Mouse (Mus musculus): ENCODE data around the gene Mtfr2. TPM values are rescaled to one million over a fixed set of nuclear protein-coding genes. Genes with fewer than 3 reads are reported as not detected.

Gene Mtfr2
- polyA plus RNA-seq, 2 experiments, result 1.5 to 7.8 TPM

GRCm38 (mm10) chr10:20395778-20396177 lies 48.2 kb downstream of the Mtfr2 start:
- H3K4me1 ChIP-seq (ENCODE audit: control insufficient read depth, insufficient read depth, low read length), result peaks cover 5% of the 10 kb centered on the region; the same call in 1 of the 2 replicates
- DNase-seq (ENCODE audit: low spot score) (no peak), ATAC-seq (ENCODE audit: low FRiP score, low read depth) (no peak)
- H3K4me3 ChIP-seq (replicated peaks; ENCODE audit: low read length), result no peak overlapping the region
- H3K9me3 ChIP-seq (ENCODE audit: control insufficient read depth, low read length), result no peaks in the 10 kb centered on the region
- H3K4me2 ChIP-seq (replicated peaks; ENCODE audit: low read depth, low read length, severe bottlenecking), result no peak overlapping the region
- no peak overlapping the region for H3K27ac ChIP-seq (replicated peaks; ENCODE audit: low read depth, low read length)
- H3K27me3 ChIP-seq (ENCODE audit: control insufficient read depth, insufficient read depth, low read length), result no peaks in the 10 kb centered on the region
- H3K36me3 ChIP-seq (ENCODE audit: control insufficient read depth, insufficient read depth, low read length), result 0 out of 2 replicates have a peak, but pooled peaks cover 5% of the 10 kb centered on the region
- no peak overlapping the region for H3K9ac ChIP-seq (ENCODE audit: low read depth, low read length, severe bottlenecking)
- 91% methylated on average over 3 of the region's 3 CpGs for WGBS
- no peak for TF ChIP-seq POLR2A (IDR thresholded peaks at IDR 0.05; ENCODE audit: borderline replicate concordance, extremely low read depth, insufficient read depth, insufficient read length)

GRCm38 (mm10) chr10:20398224-20398623 lies 50.7 kb downstream of the Mtfr2 start:
- Histone ChIP-seq H3K9ac (ENCODE audit: low read depth, low read length, severe bottlenecking) (no peak overlapping the region), H3K4me1 (ENCODE audit: control insufficient read depth, insufficient read depth, low read length) (peaks cover 5% of the 10 kb centered on the region; the same call in 1 of the 2 replicates), H3K4me3 (replicated peaks; ENCODE audit: low read length) (no peak overlapping the region), H3K27ac (replicated peaks; ENCODE audit: low read depth, low read length) (no peak overlapping the region), H3K36me3 (ENCODE audit: control insufficient read depth, insufficient read depth, low read length) (0 out of 2 replicates have a peak, but pooled peaks cover 5% of the 10 kb centered on the region), H3K4me2 (replicated peaks; ENCODE audit: low read depth, low read length, severe bottlenecking) (no peak overlapping the region), H3K27me3 (ENCODE audit: control insufficient read depth, insufficient read depth, low read length) (no peaks in the 10 kb centered on the region), H3K9me3 (ENCODE audit: control insufficient read depth, low read length) (no peaks in the 10 kb centered on the region)
- DNase-seq (ENCODE audit: low spot score) (no peak), ATAC-seq (ENCODE audit: low FRiP score, low read depth) (no peak)
- TF ChIP-seq POLR2A (IDR thresholded peaks at IDR 0.05; ENCODE audit: borderline replicate concordance, extremely low read depth, insufficient read depth, insufficient read length), result no peak
- WGBS, result 72% methylated on average over 6 of the region's 6 CpGs

- Histone ChIP-seq H3K9ac (ENCODE audit: low read depth, low read length, severe bottlenecking) (no peak overlapping the region), H3K9me3 (ENCODE audit: control insufficient read depth, low read length) (no peaks in the 10 kb centered on the region), H3K27me3 (ENCODE audit: control insufficient read depth, insufficient read depth, low read length) (no peaks in the 10 kb centered on the region), H3K36me3 (ENCODE audit: control insufficient read depth, insufficient read depth, low read length) (0 out of 2 replicates have a peak, but pooled peaks cover 5% of the 10 kb centered on the region), H3K4me1 (ENCODE audit: control insufficient read depth, insufficient read depth, low read length) (peaks cover 5% of the 10 kb centered on the region; the same call in 1 of the 2 replicates), H3K4me3 (replicated peaks; ENCODE audit: low read length) (no peak overlapping the region), H3K4me2 (replicated peaks; ENCODE audit: low read depth, low read length, severe bottlenecking) (no peak overlapping the region), H3K27ac (replicated peaks; ENCODE audit: low read depth, low read length) (no peak overlapping the region)
- 53% methylated on average over 12 of the region's 12 CpGs for WGBS
- ATAC-seq (ENCODE audit: low FRiP score, low read depth), result no peak
- no peak for TF ChIP-seq POLR2A (IDR thresholded peaks at IDR 0.05; ENCODE audit: borderline replicate concordance, extremely low read depth, insufficient read depth, insufficient read length)
- peak; percentile 20 for DNase-seq (ENCODE audit: low spot score)
Observed at GRCm38 (mm10) chr10:20398641-20399390, 51.2 kb downstream of the Mtfr2 start.

- WGBS, result 77% methylated on average over 11 of the region's 15 CpGs
- ATAC-seq (ENCODE audit: low FRiP score, low read depth) (no peak), DNase-seq (ENCODE audit: low spot score) (no peak)
- no peaks in the 10 kb centered on the region for H3K27me3 ChIP-seq (ENCODE audit: control insufficient read depth, insufficient read depth, low read length)
- H3K27ac ChIP-seq (replicated peaks; ENCODE audit: low read depth, low read length), result no peak overlapping the region
- no peaks in the 10 kb centered on the region for H3K4me1 ChIP-seq (ENCODE audit: control insufficient read depth, insufficient read depth, low read length)
- TF ChIP-seq POLR2A (IDR thresholded peaks at IDR 0.05; ENCODE audit: borderline replicate concordance, extremely low read depth, insufficient read depth, insufficient read length), result no peak
- no peak overlapping the region for H3K4me2 ChIP-seq (replicated peaks; ENCODE audit: low read depth, low read length, severe bottlenecking)
- no peak overlapping the region for H3K4me3 ChIP-seq (replicated peaks; ENCODE audit: low read length)
- H3K9me3 ChIP-seq (ENCODE audit: control insufficient read depth, low read length), result no peaks in the 10 kb centered on the region
- H3K9ac ChIP-seq (ENCODE audit: low read depth, low read length, severe bottlenecking), result no peak overlapping the region
- 0 out of 2 replicates have a peak, but pooled peaks cover 5% of the 10 kb centered on the region for H3K36me3 ChIP-seq (ENCODE audit: control insufficient read depth, insufficient read depth, low read length)
Observed at GRCm38 (mm10) chr10:20400406-20400805, 52.8 kb downstream of the Mtfr2 start.

GRCm38 (mm10) chr10:20402941-20403340 lies 55.4 kb downstream of the Mtfr2 start:
- no peak for TF ChIP-seq POLR2A (IDR thresholded peaks at IDR 0.05; ENCODE audit: borderline replicate concordance, extremely low read depth, insufficient read depth, insufficient read length)
- Histone ChIP-seq H3K4me2 (replicated peaks; ENCODE audit: low read depth, low read length, severe bottlenecking) (no peak overlapping the region), H3K4me1 (ENCODE audit: control insufficient read depth, insufficient read depth, low read length) (no peaks in the 10 kb centered on the region), H3K9ac (ENCODE audit: low read depth, low read length, severe bottlenecking) (no peak overlapping the region), H3K4me3 (replicated peaks; ENCODE audit: low read length) (no peak overlapping the region), H3K27ac (replicated peaks; ENCODE audit: low read depth, low read length) (no peak overlapping the region), H3K27me3 (ENCODE audit: control insufficient read depth, insufficient read depth, low read length) (no peaks in the 10 kb centered on the region), H3K36me3 (ENCODE audit: control insufficient read depth, insufficient read depth, low read length) (0 out of 2 replicates have a peak, but pooled peaks cover 5% of the 10 kb centered on the region), H3K9me3 (ENCODE audit: control insufficient read depth, low read length) (no peaks in the 10 kb centered on the region)
- WGBS, result 77% methylated on average over 5 of the region's 5 CpGs
- no peak for DNase-seq (ENCODE audit: low spot score)
- no peak for ATAC-seq (ENCODE audit: low FRiP score, low read depth)
